Mouse (Mus musculus): Measurements from ENCODE around the gene Gm49320.

- no peak for TF ChIP-seq CTCF (IDR thresholded peaks at IDR 0.05; ENCODE audit: control insufficient read depth, insufficient read depth, insufficient replicate concordance, low read depth, low read length)
- TF ChIP-seq POLR2A (IDR thresholded peaks at IDR 0.05; ENCODE audit: control insufficient read depth, low read depth, low read length): no peak
These were observed 45.1 kb upstream of the Gm49320 start for GRCm38 (mm10) chr8:4193588-4193894.

Data from testis, adult 2 months (tissue).